Mouse (Mus musculus): ENCODE measurements at regions not wholly inside any gene's neighbourhood (a gene's known extent, or its start where the extent isn't known, plus 50 kb on each side); places are given as distances from the start of the nearest gene placed in this dataset.

DNA sequence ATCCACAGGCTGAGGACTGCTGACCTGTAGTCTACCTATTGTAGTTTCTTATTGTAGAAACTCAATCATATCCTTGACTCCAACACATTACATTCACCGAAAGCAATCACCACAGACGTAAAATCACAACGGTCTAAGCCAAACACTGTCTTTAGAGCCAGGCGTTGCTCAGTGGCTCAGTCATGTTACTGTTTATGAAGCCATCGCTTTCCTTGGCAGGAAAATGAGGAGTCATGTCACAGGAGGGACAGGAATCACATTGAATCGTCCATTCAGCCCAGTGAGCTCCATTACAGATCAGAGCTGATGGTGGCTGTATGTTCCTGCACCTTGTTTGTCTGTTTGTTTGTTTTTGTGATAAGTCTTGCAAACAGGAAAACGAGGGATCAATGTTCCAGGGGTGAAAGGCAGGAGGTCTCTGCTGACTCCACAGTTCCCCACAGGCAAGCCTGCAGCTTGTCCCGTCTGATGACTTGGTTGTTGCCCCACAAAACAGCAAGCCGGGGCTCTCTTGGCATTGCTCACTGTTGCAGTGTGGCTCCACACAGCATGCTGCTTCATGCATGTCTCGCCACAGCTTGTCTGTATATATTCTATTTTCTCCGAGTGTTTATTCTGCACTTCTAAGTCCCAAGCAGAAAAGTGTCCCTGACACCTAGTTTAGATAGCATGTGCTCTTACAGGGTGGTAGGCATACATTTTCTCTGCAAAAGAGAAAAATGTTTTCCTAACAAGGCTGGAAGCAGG lies 221.2 kb downstream of the Slc30a10 start:
- H3K36me3 ChIP-seq (replicated peaks): no peaks in the 10 kb centered on the region
- no peak overlapping the region for H3K4me3 ChIP-seq (ENCODE audit: low read depth, low read length)
- DNase-seq (ENCODE audit: low spot score): no peak
- H3K27me3 ChIP-seq (ENCODE audit: insufficient read depth, low read length): no peaks in the 10 kb centered on the region
- ATAC-seq (ENCODE audit: extremely low read depth, insufficient number of reproducible peaks, low FRiP score, poor library complexity, severe bottlenecking): no peak
- H3K9me3 ChIP-seq (replicated peaks): peaks cover 12% of the 10 kb centered on the region
- TF ChIP-seq GATA2 (IDR thresholded peaks at IDR 0.05; ENCODE audit: borderline replicate concordance, low read depth, low read length): no peak
- TF ChIP-seq CTCF (IDR thresholded peaks at IDR 0.05; ENCODE audit: low read depth, low read length): no peak
- TF ChIP-seq GATA1 (IDR thresholded peaks at IDR 0.05; ENCODE audit: borderline replicate concordance, low read length): no peak
- no peak for TF ChIP-seq POLR2AphosphoS5 (IDR thresholded peaks at IDR 0.05; ENCODE audit: insufficient replicate concordance, low read depth, low read length)
- TF ChIP-seq TAL1 (conservative IDR thresholded peaks at IDR 0.05; ENCODE audit: low read depth, low read length): no peak
- H3K4me1 ChIP-seq (ENCODE audit: insufficient read depth, low read depth, low read length): no peaks in the 10 kb centered on the region

DNA sequence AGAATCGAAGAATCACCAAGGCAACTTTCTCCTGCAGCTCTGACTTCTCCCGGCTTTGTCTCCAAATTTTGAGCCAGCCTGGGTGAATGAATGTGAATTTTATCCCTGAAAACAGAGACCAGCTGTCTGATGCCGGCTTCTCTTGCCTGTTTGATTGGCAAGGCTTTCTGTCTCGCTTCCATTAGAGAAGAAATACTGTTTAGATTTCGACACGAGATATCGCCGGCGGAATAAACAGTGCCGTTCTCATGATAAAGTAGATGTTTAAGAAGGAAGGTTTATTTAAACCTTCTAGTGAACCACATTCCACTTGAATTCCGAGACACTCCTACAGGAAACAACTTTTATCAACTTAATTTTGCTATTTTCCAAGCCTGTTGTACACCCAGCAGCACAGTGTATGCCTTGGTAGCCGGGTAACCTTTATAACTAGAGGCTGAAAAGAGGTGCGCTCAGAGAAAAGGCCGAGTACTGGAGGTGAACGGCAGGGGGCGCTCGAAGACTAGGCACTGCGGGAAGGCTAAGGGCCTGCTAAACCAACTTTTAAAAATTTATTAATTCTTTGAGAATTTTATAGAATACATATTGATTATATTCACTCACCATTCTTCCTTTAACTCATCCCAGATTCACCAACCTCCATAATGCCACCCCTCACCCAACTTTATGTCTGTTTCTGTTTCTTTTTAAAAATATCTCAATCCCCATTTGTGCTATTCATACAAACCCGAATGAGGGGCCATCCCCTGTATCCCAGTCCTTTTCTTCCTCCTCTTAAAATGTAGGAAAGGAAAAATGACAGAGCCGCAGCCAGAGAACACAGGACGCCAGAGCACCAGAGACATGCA lies 227.2 kb downstream of the Slc30a10 start:
- TF ChIP-seq POLR2AphosphoS5 (IDR thresholded peaks at IDR 0.05; ENCODE audit: insufficient replicate concordance, low read depth, low read length): no peak
- TF ChIP-seq CTCF (IDR thresholded peaks at IDR 0.05; ENCODE audit: low read depth, low read length): no peak
- TF ChIP-seq GATA2 (IDR thresholded peaks at IDR 0.05; ENCODE audit: borderline replicate concordance, low read depth, low read length): no peak
- no peak for TF ChIP-seq TAL1 (conservative IDR thresholded peaks at IDR 0.05; ENCODE audit: low read depth, low read length)
- no peak for TF ChIP-seq GATA1 (IDR thresholded peaks at IDR 0.05; ENCODE audit: borderline replicate concordance, low read length)
- ATAC-seq (ENCODE audit: extremely low read depth, insufficient number of reproducible peaks, low FRiP score, poor library complexity, severe bottlenecking) (peak; percentile 67; the same call in 1 of the 2 replicates), DNase-seq (ENCODE audit: low spot score) (no peak)
- H3K27me3 ChIP-seq (ENCODE audit: insufficient read depth, low read length): no peaks in the 10 kb centered on the region
- peaks cover 9% of the 10 kb centered on the region; the same call in 1 of the 2 replicates for H3K9me3 ChIP-seq (replicated peaks)
- H3K4me1 ChIP-seq (ENCODE audit: insufficient read depth, low read depth, low read length): no peaks in the 10 kb centered on the region
- no peak overlapping the region for H3K4me3 ChIP-seq (ENCODE audit: low read depth, low read length)
- no peaks in the 10 kb centered on the region for H3K36me3 ChIP-seq (replicated peaks)

DNA sequence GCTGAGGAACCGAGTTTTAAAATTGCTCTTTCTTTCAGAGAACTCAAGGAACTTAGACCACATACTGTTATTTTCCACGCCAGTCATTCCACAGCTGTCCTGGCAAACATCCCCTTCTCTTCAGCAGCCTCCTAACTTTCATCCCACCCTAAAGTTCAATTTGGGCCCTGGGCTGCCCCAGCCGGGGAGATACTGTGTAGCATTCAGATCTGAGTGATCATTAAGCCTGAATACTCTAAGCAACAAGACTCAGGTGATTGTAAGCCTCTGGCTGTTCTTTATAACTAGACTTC lies 227.8 kb downstream of the Slc30a10 start:
- Histone ChIP-seq H3K36me3 (replicated peaks) (no peaks in the 10 kb centered on the region), H3K4me1 (ENCODE audit: insufficient read depth, low read depth, low read length) (no peaks in the 10 kb centered on the region), H3K9me3 (replicated peaks) (peaks cover 9% of the 10 kb centered on the region; the same call in 1 of the 2 replicates), H3K27me3 (ENCODE audit: insufficient read depth, low read length) (no peaks in the 10 kb centered on the region), H3K4me3 (ENCODE audit: low read depth, low read length) (no peak overlapping the region)
- TF ChIP-seq POLR2AphosphoS5 (IDR thresholded peaks at IDR 0.05; ENCODE audit: insufficient replicate concordance, low read depth, low read length): no peak
- TF ChIP-seq TAL1 (conservative IDR thresholded peaks at IDR 0.05; ENCODE audit: low read depth, low read length): no peak
- TF ChIP-seq GATA1 (IDR thresholded peaks at IDR 0.05; ENCODE audit: borderline replicate concordance, low read length): no peak
- TF ChIP-seq GATA2 (IDR thresholded peaks at IDR 0.05; ENCODE audit: borderline replicate concordance, low read depth, low read length): no peak
- ATAC-seq (ENCODE audit: extremely low read depth, insufficient number of reproducible peaks, low FRiP score, poor library complexity, severe bottlenecking) (no peak), DNase-seq (ENCODE audit: low spot score) (no peak)

DNA sequence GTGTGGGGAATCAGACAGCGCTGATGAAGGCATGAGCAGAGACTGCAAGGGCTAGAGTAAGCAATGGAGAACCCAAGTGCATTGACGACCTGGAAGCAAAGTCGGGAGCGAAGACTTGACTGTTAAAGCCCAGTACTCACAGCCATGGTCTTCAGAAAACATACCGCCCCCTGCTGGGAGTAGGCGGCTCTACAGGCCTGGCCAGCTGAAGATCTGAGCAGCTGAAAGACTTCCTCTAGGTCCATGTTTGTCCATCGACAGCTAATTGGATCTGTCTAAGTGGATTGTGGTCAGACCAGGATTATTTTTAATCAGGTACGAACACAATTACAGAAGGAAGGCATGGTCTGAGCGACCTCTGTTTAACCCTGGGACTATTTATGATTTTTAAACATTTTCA lies 230.0 kb downstream of the Slc30a10 start:
- Histone ChIP-seq H3K36me3 (replicated peaks) (no peaks in the 10 kb centered on the region), H3K4me3 (ENCODE audit: low read depth, low read length) (no peak overlapping the region), H3K4me1 (ENCODE audit: insufficient read depth, low read depth, low read length) (no peaks in the 10 kb centered on the region), H3K27me3 (ENCODE audit: insufficient read depth, low read length) (no peaks in the 10 kb centered on the region), H3K9me3 (replicated peaks) (peaks cover 9% of the 10 kb centered on the region; the same call in 1 of the 2 replicates)
- no peak for TF ChIP-seq GATA1 (IDR thresholded peaks at IDR 0.05; ENCODE audit: borderline replicate concordance, low read length)
- TF ChIP-seq GATA2 (IDR thresholded peaks at IDR 0.05; ENCODE audit: borderline replicate concordance, low read depth, low read length): no peak
- no peak for TF ChIP-seq TAL1 (conservative IDR thresholded peaks at IDR 0.05; ENCODE audit: low read depth, low read length)
- no peak for TF ChIP-seq CTCF (IDR thresholded peaks at IDR 0.05; ENCODE audit: low read depth, low read length)
- no peak for TF ChIP-seq POLR2AphosphoS5 (IDR thresholded peaks at IDR 0.05; ENCODE audit: insufficient replicate concordance, low read depth, low read length)
- ATAC-seq (ENCODE audit: extremely low read depth, insufficient number of reproducible peaks, low FRiP score, poor library complexity, severe bottlenecking) (no peak), DNase-seq (ENCODE audit: low spot score) (no peak)

DNA sequence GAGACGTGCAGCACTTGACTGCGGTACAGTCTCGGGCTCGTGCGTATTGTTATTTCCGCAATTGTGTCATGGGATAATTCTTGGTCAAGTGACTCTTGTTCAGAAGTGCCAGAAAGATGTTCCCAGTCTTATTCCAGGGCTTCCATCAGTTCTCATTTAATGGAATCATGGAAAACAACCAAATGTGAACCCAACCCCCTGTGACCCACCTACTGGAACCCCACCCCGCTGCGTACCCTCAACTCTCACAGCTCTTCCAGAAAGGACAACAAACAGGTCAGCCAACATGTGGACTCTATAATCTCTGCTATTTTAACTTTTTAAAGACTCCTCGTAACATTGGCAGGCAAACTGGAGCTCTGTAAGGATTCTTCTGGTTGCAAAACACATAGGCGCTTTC lies 233.9 kb downstream of the Slc30a10 start:
- no peaks in the 10 kb centered on the region for H3K4me1 ChIP-seq (ENCODE audit: insufficient read depth, low read depth, low read length)
- H3K9me3 ChIP-seq (replicated peaks): peaks cover 10% of the 10 kb centered on the region; the same call in 1 of the 2 replicates
- ATAC-seq (ENCODE audit: extremely low read depth, insufficient number of reproducible peaks, low FRiP score, poor library complexity, severe bottlenecking) (no peak), DNase-seq (ENCODE audit: low spot score) (no peak)
- no peak for TF ChIP-seq GATA2 (IDR thresholded peaks at IDR 0.05; ENCODE audit: borderline replicate concordance, low read depth, low read length)
- TF ChIP-seq CTCF (IDR thresholded peaks at IDR 0.05; ENCODE audit: low read depth, low read length): no peak
- no peak for TF ChIP-seq GATA1 (IDR thresholded peaks at IDR 0.05; ENCODE audit: borderline replicate concordance, low read length)
- no peak for TF ChIP-seq POLR2AphosphoS5 (IDR thresholded peaks at IDR 0.05; ENCODE audit: insufficient replicate concordance, low read depth, low read length)
- TF ChIP-seq TAL1 (conservative IDR thresholded peaks at IDR 0.05; ENCODE audit: low read depth, low read length): no peak
- no peak overlapping the region for H3K4me3 ChIP-seq (ENCODE audit: low read depth, low read length)
- H3K27me3 ChIP-seq (ENCODE audit: insufficient read depth, low read length): no peaks in the 10 kb centered on the region
- no peaks in the 10 kb centered on the region for H3K36me3 ChIP-seq (replicated peaks)

DNA sequence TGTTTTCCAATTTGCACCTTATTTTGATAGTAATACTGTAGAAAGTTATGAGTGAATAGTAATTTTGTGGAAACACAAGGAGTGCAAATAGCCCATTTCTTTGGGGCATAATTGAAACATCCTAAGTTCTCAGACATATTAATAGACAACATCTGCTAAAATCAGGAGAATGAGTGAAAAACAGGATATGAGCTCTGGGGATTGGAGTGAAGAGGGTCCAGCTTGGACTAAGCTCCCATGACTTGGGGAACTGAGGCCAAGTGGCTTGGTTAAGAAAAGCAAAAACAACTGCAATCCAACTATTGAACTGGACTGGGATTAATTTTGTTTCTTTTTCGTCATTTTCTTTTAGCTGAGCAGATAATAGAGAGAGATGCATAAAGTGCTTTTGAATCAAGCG lies 240.7 kb downstream of the Slc30a10 start:
- Histone ChIP-seq H3K4me1 (ENCODE audit: insufficient read depth, low read depth, low read length) (no peaks in the 10 kb centered on the region), H3K4me3 (ENCODE audit: low read depth, low read length) (no peak overlapping the region), H3K36me3 (replicated peaks) (no peaks in the 10 kb centered on the region), H3K27me3 (ENCODE audit: insufficient read depth, low read length) (no peaks in the 10 kb centered on the region), H3K9me3 (replicated peaks) (peaks cover 11% of the 10 kb centered on the region)
- DNase-seq (ENCODE audit: low spot score) (no peak), ATAC-seq (ENCODE audit: extremely low read depth, insufficient number of reproducible peaks, low FRiP score, poor library complexity, severe bottlenecking) (no peak)
- TF ChIP-seq GATA2 (IDR thresholded peaks at IDR 0.05; ENCODE audit: borderline replicate concordance, low read depth, low read length): no peak

Measured in G1E (cell line).